Mouse (Mus musculus) adrenal gland, postnatal 25 days (tissue): Measurements from ENCODE around the gene Gm28042. TPM values are rescaled to one million over a fixed set of nuclear protein-coding genes. Genes with fewer than 3 reads are reported as not detected.

Experiments used
- DNase-seq: peaks from one replicate; pipeline ENCODE4 v3.0.0; 2021; ENCODE audit warnings: mixed read lengths
- long read RNA-seq: library from polyadenylated mRNA; stranded (forward); transcript quantifications from one replicate; pipeline ENCODE4 v2.0.0, GENCODE M21; 2021
- total RNA-seq: library from RNA; stranded (reverse); gene quantifications from 2 replicates; pipeline ENCODE4 v1.2.3, GENCODE M21; 2021

The Gm28042 gene
- total RNA-seq, result 2.6 and 2.8 TPM in 2 replicates
- long read RNA-seq, partial matches to known transcripts, result 1 of 8 reads
- long read RNA-seq, other reads (novel, unspliced or antisense), result 7 of 8 reads

- DNase-seq, result peak; percentile 95
These were observed at the start of gene Gm28042, which contains the start of gene Jmjd7 for GRCm38 (mm10) chr2:120026984-120027949. Gm28042 (plus strand) TSS chr2:120027493. Jmjd7 (plus strand) TSS chr2:120027483.

- DNase-seq, result no peak
These were observed 46.8 kb upstream of the Gm28042 start for GRCm38 (mm10) chr2:119980343-119980986.

- no peak for DNase-seq
These were observed 45.7 kb upstream of the Gm28042 start for GRCm38 (mm10) chr2:119981631-119982030.

- DNase-seq, result no peak
These were observed 41.4 kb upstream of the Gm28042 start for GRCm38 (mm10) chr2:119985871-119986270.

GRCm38 (mm10) chr2:119986369-119986768, 40.9 kb upstream of the Gm28042 start:
- DNase-seq, result no peak

GRCm38 (mm10) chr2:119987441-119987840, 39.9 kb upstream of the Gm28042 start:
- no peak for DNase-seq

GRCm38 (mm10) chr2:119988952-119989351, 38.3 kb upstream of the Gm28042 start:
- DNase-seq, result no peak

GRCm38 (mm10) chr2:119990881-119991280, 36.4 kb upstream of the Gm28042 start:
- no peak for DNase-seq

GRCm38 (mm10) chr2:119992349-119992748, 34.9 kb upstream of the Gm28042 start:
- DNase-seq, result no peak

- no peak for DNase-seq
These were observed 33.8 kb upstream of the Gm28042 start for GRCm38 (mm10) chr2:119993515-119993914.

GRCm38 (mm10) chr2:119994839-119995238, 32.5 kb upstream of the Gm28042 start:
- no peak for DNase-seq

GRCm38 (mm10) chr2:119995391-119996281, 31.7 kb upstream of the Gm28042 start:
- no peak for DNase-seq

- no peak for DNase-seq
These were observed 29.9 kb upstream of the Gm28042 start for GRCm38 (mm10) chr2:119997354-119997753.

GRCm38 (mm10) chr2:119999731-120000130, 27.6 kb upstream of the Gm28042 start:
- DNase-seq, result no peak

- no peak for DNase-seq
These were observed 26.3 kb upstream of the Gm28042 start for GRCm38 (mm10) chr2:120000882-120001584.

GRCm38 (mm10) chr2:120001956-120002355, 25.3 kb upstream of the Gm28042 start:
- DNase-seq, result no peak

- no peak for DNase-seq
These were observed 23.3 kb upstream of the Gm28042 start for GRCm38 (mm10) chr2:120003970-120004369.

GRCm38 (mm10) chr2:120006696-120007095, 20.6 kb upstream of the Gm28042 start:
- no peak for DNase-seq

GRCm38 (mm10) chr2:120007680-120008210, 19.5 kb upstream of the Gm28042 start:
- peak; percentile 30 for DNase-seq

GRCm38 (mm10) chr2:120008672-120009071, 18.6 kb upstream of the Gm28042 start:
- DNase-seq, result no peak
